Mouse (Mus musculus) myocyte (in vitro differentiated cells): ENCODE measurements around the gene Pla2g5.

ENCODE experiments used
- CEBPB ChIP-seq: IDR thresholded peaks from 2 replicates; pipeline ENCODE4 v1.6.1; 2011; ENCODE audit warnings: mild to moderate bottlenecking, moderate library complexity; ENCODE audit not compliant: poor library complexity, insufficient read depth, severe bottlenecking
- POLR2A ChIP-seq: IDR thresholded peaks from one replicate; pipeline ENCODE4 v1.6.1; 2011; ENCODE audit warnings: low read depth, mild to moderate bottlenecking, control low read depth, moderate library complexity; ENCODE audit not compliant: insufficient read length
- TCF12 ChIP-seq: IDR thresholded peaks from one replicate; pipeline ENCODE4 v1.6.1; 2011; ENCODE audit warnings: mild to moderate bottlenecking, control low read depth; ENCODE audit not compliant: poor library complexity, insufficient read depth, severe bottlenecking
- USF1 ChIP-seq: IDR thresholded peaks from one replicate; pipeline ENCODE4 v1.6.1; 2011; ENCODE audit warnings: low read depth, mild to moderate bottlenecking, control low read depth, moderate library complexity

- TF ChIP-seq CEBPB = no peak
- no peak for TF ChIP-seq POLR2A
- no peak for TF ChIP-seq TCF12
- no peak for TF ChIP-seq USF1
Measured at GRCm38 (mm10) chr4:138802917-138803316, 60.4 kb downstream of the Pla2g5 start.
